Mouse (Mus musculus): ENCODE measurements around the gene Myh6. TPM values are rescaled to one million over a fixed set of nuclear protein-coding genes. Genes with fewer than 3 reads are reported as not detected.
"Not testable (repeated sequence)": the region's sequence is repeated elsewhere in the genome, so short reads cannot be mapped to it uniquely, and the experiment has no call there.

The Myh6 gene
- polyA plus RNA-seq, 1 experiment: not detected

DNA sequence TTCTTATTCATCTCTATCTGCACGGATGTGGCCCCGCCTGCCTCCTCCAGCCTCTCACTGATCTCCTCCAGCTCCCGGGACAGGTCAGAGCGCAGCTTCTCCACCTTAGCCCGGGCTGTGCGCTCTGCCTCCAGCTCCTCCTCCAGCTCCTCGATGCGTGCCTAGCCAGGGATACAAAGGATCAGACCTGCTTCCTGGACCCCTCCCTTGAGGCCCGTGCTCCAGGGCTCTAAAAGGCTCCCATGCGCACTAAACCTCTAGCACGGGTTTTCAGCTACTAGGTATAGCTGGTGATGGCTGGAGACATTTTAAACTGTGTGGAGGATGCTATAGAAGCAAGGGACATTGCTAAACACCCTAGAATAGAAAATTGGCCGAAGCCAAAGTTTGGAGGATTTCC, 16.2 kb downstream of the Myh6 start:
- TF ChIP-seq POLR2A (IDR thresholded peaks at IDR 0.05; ENCODE audit: low read depth, low read length): no peak
- TF ChIP-seq CTCF (IDR thresholded peaks at IDR 0.05; ENCODE audit: extremely low read depth, insufficient read length, insufficient replicate concordance, low read depth, low read length): no peak
- Histone ChIP-seq H3K27me3 (ENCODE audit: control insufficient read depth, insufficient read depth, low read length) (no peaks in the 10 kb centered on the region), H3K4me3 (ENCODE audit: low read depth, low read length) (no peak overlapping the region), H3K4me1 (ENCODE audit: control insufficient read depth, insufficient read depth, insufficient read length, low read length) (no peaks in the 10 kb centered on the region), H3K27ac (ENCODE audit: insufficient read depth, low read depth, low read length) (no peak overlapping the region), H3K36me3 (ENCODE audit: control insufficient read depth, insufficient read depth, low read length) (no peaks in the 10 kb centered on the region)
- WGBS: 53% methylated on average over 12 of the region's 12 CpGs

DNA sequence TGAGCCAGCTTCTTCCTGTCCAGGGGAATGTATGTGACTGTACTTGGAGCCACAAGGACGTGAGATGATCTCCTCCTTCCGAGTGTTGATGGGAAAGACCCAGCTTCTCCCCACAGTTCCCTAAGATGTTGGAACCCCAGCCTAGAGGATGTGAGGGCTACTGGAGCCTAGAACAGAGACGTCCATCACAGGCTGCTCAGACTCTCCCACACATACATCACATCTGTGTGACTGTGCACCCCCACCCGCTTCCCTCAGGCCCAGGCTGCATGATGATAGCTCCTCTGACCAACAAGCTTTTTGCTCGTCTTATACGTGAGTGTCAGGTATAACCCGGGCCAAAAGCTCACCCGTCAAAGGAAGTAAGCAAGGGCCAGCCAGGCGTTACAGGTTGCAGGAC, 17.9 kb downstream of the Myh6 start:
- Histone ChIP-seq H3K27ac (ENCODE audit: insufficient read depth, low read depth, low read length) (no peak overlapping the region), H3K4me1 (ENCODE audit: control insufficient read depth, insufficient read depth, insufficient read length, low read length) (no peaks in the 10 kb centered on the region), H3K4me3 (ENCODE audit: low read depth, low read length) (no peak overlapping the region), H3K27me3 (ENCODE audit: control insufficient read depth, insufficient read depth, low read length) (no peaks in the 10 kb centered on the region), H3K36me3 (ENCODE audit: control insufficient read depth, insufficient read depth, low read length) (no peaks in the 10 kb centered on the region)
- TF ChIP-seq CTCF (IDR thresholded peaks at IDR 0.05; ENCODE audit: extremely low read depth, insufficient read length, insufficient replicate concordance, low read depth, low read length): no peak
- TF ChIP-seq POLR2A (IDR thresholded peaks at IDR 0.05; ENCODE audit: low read depth, low read length): no peak
- WGBS: 81% methylated on average over 9 of the region's 9 CpGs

DNA sequence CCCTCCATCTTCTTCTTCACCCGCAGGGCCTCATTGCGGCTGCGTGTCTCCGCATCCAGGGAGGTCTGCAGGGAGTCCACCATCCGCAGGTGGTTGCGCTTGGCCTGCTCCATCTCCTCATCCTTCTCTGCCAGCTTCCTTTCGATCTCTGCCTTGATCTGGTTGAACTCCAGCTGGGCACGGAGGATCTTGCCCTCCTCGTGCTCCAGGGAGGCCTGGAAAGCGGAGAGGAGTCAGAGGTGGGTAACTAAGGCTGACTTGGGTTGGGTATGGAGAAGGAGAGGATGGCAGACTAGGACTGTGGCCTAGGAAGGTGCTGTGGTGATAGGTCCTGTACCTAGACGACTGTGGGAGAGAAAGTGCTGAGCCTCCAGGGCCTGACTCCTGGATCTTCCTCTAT, 19.7 kb downstream of the Myh6 start:
- H3K36me3 ChIP-seq (ENCODE audit: control insufficient read depth, insufficient read depth, low read length); H3K27me3 ChIP-seq (ENCODE audit: control insufficient read depth, insufficient read depth, low read length); H3K4me1 ChIP-seq (ENCODE audit: control insufficient read depth, insufficient read depth, insufficient read length, low read length); H3K4me3 ChIP-seq (ENCODE audit: low read depth, low read length); H3K27ac ChIP-seq (ENCODE audit: insufficient read depth, low read depth, low read length): not testable (repeated sequence)
- WGBS: 89% methylated on average over 11 of the region's 11 CpGs

- Histone ChIP-seq H3K27me3 (ENCODE audit: control insufficient read depth, insufficient read depth, low read length) (no peaks in the 10 kb centered on the region), H3K4me1 (ENCODE audit: control insufficient read depth, insufficient read depth, insufficient read length, low read length) (no peaks in the 10 kb centered on the region), H3K36me3 (ENCODE audit: control insufficient read depth, insufficient read depth, low read length) (no peaks in the 10 kb centered on the region), H3K4me3 (ENCODE audit: low read depth, low read length) (no peak overlapping the region), H3K27ac (ENCODE audit: insufficient read depth, low read depth, low read length) (no peak overlapping the region)
- TF ChIP-seq POLR2A (IDR thresholded peaks at IDR 0.05; ENCODE audit: low read depth, low read length): no peak
- TF ChIP-seq CTCF (IDR thresholded peaks at IDR 0.05; ENCODE audit: extremely low read depth, insufficient read length, insufficient replicate concordance, low read depth, low read length): no peak
- 77% methylated on average over 19 of the region's 19 CpGs for WGBS
Measured at GRCm38 (mm10) chr14:54945975-54946704, 20.6 kb downstream of the Myh6 start.

DNA sequence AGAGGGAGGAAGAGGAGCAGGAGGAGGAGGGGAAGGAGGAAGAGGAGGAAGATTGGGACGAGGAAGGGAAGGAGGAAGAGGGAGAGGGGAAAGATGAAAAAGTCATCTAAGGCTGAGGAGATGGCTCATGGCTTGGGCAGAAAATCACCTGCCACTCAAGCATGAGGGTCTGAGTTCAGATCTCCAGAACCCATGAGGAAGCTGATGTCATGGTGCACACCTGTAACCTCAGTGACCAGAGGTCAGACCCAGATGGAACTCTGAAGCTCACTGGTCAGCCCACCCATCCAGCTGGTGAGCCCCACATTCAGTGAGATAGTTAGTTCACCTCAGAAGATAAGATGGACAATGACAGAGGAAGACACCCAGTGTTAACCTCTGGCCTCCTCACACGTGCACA, 21.8 kb downstream of the Myh6 start:
- TF ChIP-seq POLR2A (IDR thresholded peaks at IDR 0.05; ENCODE audit: low read depth, low read length) (no peak), CTCF (IDR thresholded peaks at IDR 0.05; ENCODE audit: extremely low read depth, insufficient read length, insufficient replicate concordance, low read depth, low read length) (no peak)
- WGBS: 56% methylated on average over 2 of the region's 2 CpGs

GRCm38 (mm10) chr14:54943971-54944370, 22.8 kb downstream of the Myh6 start:
- Histone ChIP-seq H3K27me3 (ENCODE audit: control insufficient read depth, insufficient read depth, low read length) (no peaks in the 10 kb centered on the region), H3K4me3 (ENCODE audit: low read depth, low read length) (no peak overlapping the region), H3K36me3 (ENCODE audit: control insufficient read depth, insufficient read depth, low read length) (no peaks in the 10 kb centered on the region), H3K27ac (ENCODE audit: insufficient read depth, low read depth, low read length) (no peak overlapping the region), H3K4me1 (ENCODE audit: control insufficient read depth, insufficient read depth, insufficient read length, low read length) (no peaks in the 10 kb centered on the region)
- 92% methylated on average over 7 of the region's 7 CpGs for WGBS
- TF ChIP-seq POLR2A (IDR thresholded peaks at IDR 0.05; ENCODE audit: low read depth, low read length) (no peak), CTCF (IDR thresholded peaks at IDR 0.05; ENCODE audit: extremely low read depth, insufficient read length, insufficient replicate concordance, low read depth, low read length) (no peak)

More for the DNA sequence above, 21.8 kb downstream of the Myh6 start:
- H3K36me3 ChIP-seq (ENCODE audit: control insufficient read depth, insufficient read depth, low read length): no peaks in the 10 kb centered on the region
- H3K4me1 ChIP-seq (ENCODE audit: control insufficient read depth, insufficient read depth, insufficient read length, low read length): no peaks in the 10 kb centered on the region
- H3K4me3 ChIP-seq (ENCODE audit: low read depth, low read length): no peak overlapping the region
- no peak overlapping the region for H3K27ac ChIP-seq (ENCODE audit: insufficient read depth, low read depth, low read length)
- no peaks in the 10 kb centered on the region for H3K27me3 ChIP-seq (ENCODE audit: control insufficient read depth, insufficient read depth, low read length)

GRCm38 (mm10) chr14:54942479-54942878, 24.2 kb downstream of the Myh6 start:
- 87% methylated on average over 8 of the region's 8 CpGs for WGBS
- Histone ChIP-seq H3K36me3 (ENCODE audit: control insufficient read depth, insufficient read depth, low read length) (no peaks in the 10 kb centered on the region), H3K27me3 (ENCODE audit: control insufficient read depth, insufficient read depth, low read length) (no peaks in the 10 kb centered on the region), H3K4me1 (ENCODE audit: control insufficient read depth, insufficient read depth, insufficient read length, low read length) (no peaks in the 10 kb centered on the region), H3K27ac (ENCODE audit: insufficient read depth, low read depth, low read length) (no peak overlapping the region), H3K4me3 (ENCODE audit: low read depth, low read length) (no peak overlapping the region)
- TF ChIP-seq POLR2A (IDR thresholded peaks at IDR 0.05; ENCODE audit: low read depth, low read length) (no peak), CTCF (IDR thresholded peaks at IDR 0.05; ENCODE audit: extremely low read depth, insufficient read length, insufficient replicate concordance, low read depth, low read length) (no peak)

All from small intestine, adult 2 months (tissue).